Comparison of ENCODE assay signal across 8 mouse cellular contexts in genomic region chr2:174328358-174328905, GRCm38 (mm10). TPM values are rescaled to one million over a fixed set of nuclear protein-coding genes. Genes with fewer than 3 reads are reported as not detected.
DNase-seq lines count a peak whose midpoint lies in the region; ATAC-seq lines count a peak whose summit lies in the region.

No protein-coding gene starts in this region.

- H3K27ac ChIP-seq in embryonic facial prominence, embryonic 10.5 days (replicated peaks), result peak overlapping the region; percentile 100
- peak overlapping the region; percentile 99 for H3K27ac ChIP-seq in intestine, embryonic 16.5 days (ENCODE audit: low read length)
- 0 out of 2 replicates have a peak overlapping the region, but pooled peaks have one; percentile 98 for H3K27ac ChIP-seq in neural tube, embryonic 12.5 days

- peaks cover 15% of the 10 kb centered on the region for H3K9me3 ChIP-seq in embryonic facial prominence, embryonic 10.5 days
- H3K9me3 ChIP-seq in intestine, embryonic 16.5 days (ENCODE audit: control insufficient read depth, low read length), result peaks cover 3% of the 10 kb centered on the region; the same call in 1 of the 2 replicates
- H3K9me3 ChIP-seq in neural tube, embryonic 12.5 days, result peaks cover 6% of the 10 kb centered on the region; the same call in 1 of the 2 replicates

- peaks cover 20% of the 10 kb centered on the region for H3K36me3 ChIP-seq in embryonic facial prominence, embryonic 10.5 days (replicated peaks)
- H3K36me3 ChIP-seq in intestine, embryonic 16.5 days (ENCODE audit: control insufficient read depth, insufficient read depth, low read length), result no peaks in the 10 kb centered on the region
- H3K36me3 ChIP-seq in neural tube, embryonic 12.5 days, result no peaks in the 10 kb centered on the region

- peak overlapping the region; percentile 73 for H3K4me2 ChIP-seq in intestine, embryonic 16.5 days (ENCODE audit: low read depth, low read length)
- H3K4me2 ChIP-seq in neural tube, embryonic 12.5 days (replicated peaks), result peak overlapping the region; percentile 62

- peak; percentile 42 to 50 for DNase-seq in gastrocnemius, postnatal 4 days (ENCODE audit: low spot score in 2 of 2)
- no peak for DNase-seq in gastrocnemius, postnatal 14 days
- peak; percentile 30 to 38 for DNase-seq in B cell, adult 2 months
- peak; percentile 50 for DNase-seq in embryonic facial prominence, embryonic 10.5 days (ENCODE audit: low spot score)
- DNase-seq in left cerebral cortex, adult 8-10 months (ENCODE audit: low spot score in 2 of 2), result no peak

- intact Hi-C loops in gastrocnemius, postnatal 14 days (cut with DNase I; ENCODE audit: low total_unique reads), result loop anchor here (10.0 kb wide), 1 partner anchor 146 kb away; the partner anchor contains the start of gene Prelid3b

- no peaks in the 10 kb centered on the region for H3K27me3 ChIP-seq in embryonic facial prominence, embryonic 10.5 days (replicated peaks; ENCODE audit: low read depth, poor library complexity, severe bottlenecking)
- H3K27me3 ChIP-seq in intestine, embryonic 16.5 days (replicated peaks; ENCODE audit: control insufficient read depth, insufficient read depth, low read length), result no peaks in the 10 kb centered on the region
- H3K27me3 ChIP-seq in neural tube, embryonic 12.5 days (replicated peaks), result no peaks in the 10 kb centered on the region

- no peak for ATAC-seq in intestine, embryonic 16.5 days
- no peak for ATAC-seq in neural tube, embryonic 12.5 days (ENCODE audit: low FRiP score, low read depth)
- ATAC-seq in megakaryocyte-erythroid progenitor cell, adult 5-6 weeks (replicated peaks; ENCODE audit: low FRiP score, low TSS enrichment, poor library complexity, severe bottlenecking), result no peak

- H3K9ac ChIP-seq in intestine, embryonic 16.5 days (ENCODE audit: low read depth, low read length), result peak overlapping the region; percentile 100
- peak overlapping the region; percentile 99 for H3K9ac ChIP-seq in neural tube, embryonic 12.5 days

- peaks cover 45% of the 10 kb centered on the region for H3K4me1 ChIP-seq in embryonic facial prominence, embryonic 10.5 days
- peaks cover 16% of the 10 kb centered on the region for H3K4me1 ChIP-seq in intestine, embryonic 16.5 days (ENCODE audit: control insufficient read depth, insufficient read depth, low read length)
- H3K4me1 ChIP-seq in neural tube, embryonic 12.5 days, result peaks cover 23% of the 10 kb centered on the region

- 50% methylated on average over 46 of the region's 46 CpGs for WGBS in embryonic facial prominence, embryonic 10.5 days
- WGBS in intestine, embryonic 16.5 days, result 49% methylated on average over 46 of the region's 46 CpGs
- 40% methylated on average over 46 of the region's 46 CpGs for WGBS in neural tube, embryonic 12.5 days

- H3K4me3 ChIP-seq in embryonic facial prominence, embryonic 10.5 days, result peak overlapping the region; percentile 99
- peak overlapping the region; percentile 98 for H3K4me3 ChIP-seq in intestine, embryonic 16.5 days (ENCODE audit: low read length)
- peak overlapping the region; percentile 98 for H3K4me3 ChIP-seq in neural tube, embryonic 12.5 days

RNA-seq across cellular contexts. Expression of gene Gm20721, which starts 18.1 kb away (rescaled TPM):
- 1 to 10 TPM; 4.8 to 6.4 TPM for total RNA-seq in gastrocnemius, postnatal 4 days (2021)
- total RNA-seq in gastrocnemius, postnatal 14 days (2021), result 1 to 10 TPM; 3.1 to 3.2 TPM
- polyA plus RNA-seq in embryonic facial prominence, embryonic 10.5 days (2016; fragmentation: Nextera tagmentation; extraction: Ambion mirVana), result 11.9 and 14.6 TPM in 2 replicates
- polyA plus RNA-seq in intestine, embryonic 16.5 days (2015; fragmentation: Nextera tagmentation; extraction: Ambion mirVana), result 37.0 and 98.1 TPM in 2 replicates
- polyA plus RNA-seq in neural tube, embryonic 12.5 days (2016; fragmentation: Nextera tagmentation; extraction: Ambion mirVana), result 11.6 and 20.7 TPM in 2 replicates
- total RNA-seq in left cerebral cortex, adult 8-10 months (2022), result 1 to 10 TPM in 3 of 4 experiments, under 1 TPM in 1; 0.91 to 3.4 (median 1.6) TPM
- total RNA-seq in megakaryocyte-erythroid progenitor cell, adult 5-6 weeks (2014; fragmentation: Nextera tagmentation), result 0.13 TPM in 1 of 2 replicates, not detected in the other
- 2.7 and 5.7 TPM in 2 replicates for total RNA-seq in megakaryocyte-erythroid progenitor cell, adult 5-6 weeks (2017)

RNA-seq across cellular contexts. Expression of gene Gnas, which starts 44.3 kb away (rescaled TPM):
- 1,000 to 10,000 TPM; 3,196 to 3,475 TPM for total RNA-seq in gastrocnemius, postnatal 4 days (2021)
- total RNA-seq in gastrocnemius, postnatal 14 days (2021), result 1,000 to 10,000 TPM; 1,660 to 1,705 TPM
- 1,270 and 1,303 TPM in 2 replicates for polyA plus RNA-seq in embryonic facial prominence, embryonic 10.5 days (2016; fragmentation: Nextera tagmentation; extraction: Ambion mirVana)
- polyA plus RNA-seq in intestine, embryonic 16.5 days (2015; fragmentation: Nextera tagmentation; extraction: Ambion mirVana), result 402 and 775 TPM in 2 replicates
- polyA plus RNA-seq in neural tube, embryonic 12.5 days (2016; fragmentation: Nextera tagmentation; extraction: Ambion mirVana), result 1,608 and 1,653 TPM in 2 replicates
- total RNA-seq in left cerebral cortex, adult 8-10 months (2022), result 1,000 to 10,000 TPM; 1,754 to 1,798 (median 1,783) TPM
- total RNA-seq in megakaryocyte-erythroid progenitor cell, adult 5-6 weeks (2014; fragmentation: Nextera tagmentation), result 439 and 465 TPM in 2 replicates
- 227 and 273 TPM in 2 replicates for total RNA-seq in megakaryocyte-erythroid progenitor cell, adult 5-6 weeks (2017)

Comparison
In these comparisons a context has a peak if more than half of its experiments do, and no peak if none do; other contexts are left out.
1. DNase-seq: peak in gastrocnemius, postnatal 4 days (2 of 2), B cell, adult 2 months (2 of 2) and embryonic facial prominence, embryonic 10.5 days (single experiment); none in gastrocnemius, postnatal 14 days (single experiment) and left cerebral cortex, adult 8-10 months (0 of 2).
2. Peak in every context shown above with its lines, with median percentiles within 50 percentile points of each other: H3K27ac ChIP-seq and H3K4me3 ChIP-seq.